Mouse (Mus musculus): ENCODE data around the gene Rab22a. TPM values are rescaled to one million over a fixed set of nuclear protein-coding genes. Genes with fewer than 3 reads are reported as not detected.
"Not testable (repeated sequence)": the region's sequence is repeated elsewhere in the genome, so short reads cannot be mapped to it uniquely, and the experiment has no call there.

Gene Rab22a
- polyA plus RNA-seq, 2 experiments = 23.9 to 49.4 TPM

- no peak for TF ChIP-seq POLR2A (IDR thresholded peaks at IDR 0.05; ENCODE audit: borderline replicate concordance, extremely low read depth, insufficient read depth, insufficient read length)
- H3K36me3 ChIP-seq (ENCODE audit: control insufficient read depth, insufficient read depth, low read length) = no peaks in the 10 kb centered on the region
- no peak overlapping the region for H3K27ac ChIP-seq (replicated peaks; ENCODE audit: low read depth, low read length)
- H3K4me1 ChIP-seq (ENCODE audit: control insufficient read depth, insufficient read depth, low read length) = peaks cover 3% of the 10 kb centered on the region; the same call in 1 of the 2 replicates
- 68% methylated on average over 7 of the region's 7 CpGs for WGBS
- no peak overlapping the region for H3K4me2 ChIP-seq (replicated peaks; ENCODE audit: low read depth, low read length, severe bottlenecking)
- H3K4me3 ChIP-seq (replicated peaks; ENCODE audit: low read length) = no peak overlapping the region
- no peak overlapping the region for H3K9ac ChIP-seq (ENCODE audit: low read depth, low read length, severe bottlenecking)
- H3K9me3 ChIP-seq (ENCODE audit: control insufficient read depth, low read length) = no peaks in the 10 kb centered on the region
- ATAC-seq (ENCODE audit: low FRiP score, low read depth) = 0 out of 2 replicates have a peak, but pooled peaks have one; percentile 26
- peak; percentile 57 for DNase-seq (ENCODE audit: low spot score)
- no peaks in the 10 kb centered on the region for H3K27me3 ChIP-seq (ENCODE audit: control insufficient read depth, insufficient read depth, low read length)
These were observed 37.4 kb upstream of the Rab22a start for GRCm38 (mm10) chr2:173622173-173622601.

GRCm38 (mm10) chr2:173624667-173625066 lies 34.9 kb upstream of the Rab22a start:
- H3K27me3 ChIP-seq (ENCODE audit: control insufficient read depth, insufficient read depth, low read length) = no peaks in the 10 kb centered on the region
- no peak overlapping the region for H3K27ac ChIP-seq (replicated peaks; ENCODE audit: low read depth, low read length)
- DNase-seq (ENCODE audit: low spot score) (no peak), ATAC-seq (ENCODE audit: low FRiP score, low read depth) (no peak; the same call in 1 of the 2 replicates)
- no peaks in the 10 kb centered on the region for H3K9me3 ChIP-seq (ENCODE audit: control insufficient read depth, low read length)
- no peak overlapping the region for H3K9ac ChIP-seq (ENCODE audit: low read depth, low read length, severe bottlenecking)
- H3K4me3 ChIP-seq (replicated peaks; ENCODE audit: low read length) = no peak overlapping the region
- 41% methylated on average over 7 of the region's 7 CpGs for WGBS
- H3K4me1 ChIP-seq (ENCODE audit: control insufficient read depth, insufficient read depth, low read length) = peaks cover 3% of the 10 kb centered on the region; the same call in 1 of the 2 replicates
- H3K36me3 ChIP-seq (ENCODE audit: control insufficient read depth, insufficient read depth, low read length) = no peaks in the 10 kb centered on the region
- TF ChIP-seq POLR2A (IDR thresholded peaks at IDR 0.05; ENCODE audit: borderline replicate concordance, extremely low read depth, insufficient read depth, insufficient read length) = no peak
- no peak overlapping the region for H3K4me2 ChIP-seq (replicated peaks; ENCODE audit: low read depth, low read length, severe bottlenecking)

GRCm38 (mm10) chr2:173625786-173626185 lies 33.8 kb upstream of the Rab22a start:
- 93% methylated on average over 3 of the region's 3 CpGs for WGBS

GRCm38 (mm10) chr2:173634106-173634505 lies 25.5 kb upstream of the Rab22a start:
- not testable (repeated sequence) for H3K27me3 ChIP-seq (ENCODE audit: control insufficient read depth, insufficient read depth, low read length); ATAC-seq (ENCODE audit: low FRiP score, low read depth)
- 94% methylated on average over 15 of the region's 15 CpGs for WGBS

More at GRCm38 (mm10) chr2:173625786-173626185, 33.8 kb upstream of the Rab22a start:
- peaks cover 3% of the 10 kb centered on the region; the same call in 1 of the 2 replicates for H3K4me1 ChIP-seq (ENCODE audit: control insufficient read depth, insufficient read depth, low read length)
- no peaks in the 10 kb centered on the region for H3K36me3 ChIP-seq (ENCODE audit: control insufficient read depth, insufficient read depth, low read length)
- no peak overlapping the region for H3K4me3 ChIP-seq (replicated peaks; ENCODE audit: low read length)
- TF ChIP-seq POLR2A (IDR thresholded peaks at IDR 0.05; ENCODE audit: borderline replicate concordance, extremely low read depth, insufficient read depth, insufficient read length) = no peak
- H3K4me2 ChIP-seq (replicated peaks; ENCODE audit: low read depth, low read length, severe bottlenecking) = no peak overlapping the region
- H3K9me3 ChIP-seq (ENCODE audit: control insufficient read depth, low read length) = no peaks in the 10 kb centered on the region
- H3K27me3 ChIP-seq (ENCODE audit: control insufficient read depth, insufficient read depth, low read length) = no peaks in the 10 kb centered on the region
- H3K9ac ChIP-seq (ENCODE audit: low read depth, low read length, severe bottlenecking) = no peak overlapping the region
- ATAC-seq (ENCODE audit: low FRiP score, low read depth) = no peak
- no peak for DNase-seq (ENCODE audit: low spot score)
- H3K27ac ChIP-seq (replicated peaks; ENCODE audit: low read depth, low read length) = no peak overlapping the region

GRCm38 (mm10) chr2:173641370-173641769 lies 18.2 kb upstream of the Rab22a start:
- Histone ChIP-seq H3K27me3 (ENCODE audit: control insufficient read depth, insufficient read depth, low read length) (no peaks in the 10 kb centered on the region), H3K36me3 (ENCODE audit: control insufficient read depth, insufficient read depth, low read length) (peaks cover 8% of the 10 kb centered on the region; the same call in 1 of the 2 replicates), H3K4me2 (replicated peaks; ENCODE audit: low read depth, low read length, severe bottlenecking) (no peak overlapping the region), H3K27ac (replicated peaks; ENCODE audit: low read depth, low read length) (peak overlapping the region; percentile 16), H3K9ac (ENCODE audit: low read depth, low read length, severe bottlenecking) (no peak overlapping the region), H3K4me1 (ENCODE audit: control insufficient read depth, insufficient read depth, low read length) (peaks cover 8% of the 10 kb centered on the region), H3K4me3 (replicated peaks; ENCODE audit: low read length) (no peak overlapping the region), H3K9me3 (ENCODE audit: control insufficient read depth, low read length) (no peaks in the 10 kb centered on the region)
- ATAC-seq (ENCODE audit: low FRiP score, low read depth) = peak; percentile 19
- DNase-seq (ENCODE audit: low spot score) = no peak
- no peak for TF ChIP-seq POLR2A (IDR thresholded peaks at IDR 0.05; ENCODE audit: borderline replicate concordance, extremely low read depth, insufficient read depth, insufficient read length)

More at GRCm38 (mm10) chr2:173634106-173634505, 25.5 kb upstream of the Rab22a start:
- H3K4me1 ChIP-seq (ENCODE audit: control insufficient read depth, insufficient read depth, low read length); H3K36me3 ChIP-seq (ENCODE audit: control insufficient read depth, insufficient read depth, low read length); H3K4me2 ChIP-seq (replicated peaks; ENCODE audit: low read depth, low read length, severe bottlenecking); H3K9me3 ChIP-seq (ENCODE audit: control insufficient read depth, low read length); H3K9ac ChIP-seq (ENCODE audit: low read depth, low read length, severe bottlenecking); H3K4me3 ChIP-seq (replicated peaks; ENCODE audit: low read length); H3K27ac ChIP-seq (replicated peaks; ENCODE audit: low read depth, low read length); DNase-seq (ENCODE audit: low spot score): not testable (repeated sequence)

Data from limb, embryonic 14.5 days (tissue).